29 mouse cellular contexts compared by ENCODE assay signal in genomic region chr6:115181094-115181493, GRCm38 (mm10). TPM values are rescaled to one million over a fixed set of nuclear protein-coding genes. Genes with fewer than 3 reads are reported as not detected.
DNase-seq lines count a peak whose midpoint lies in the region; TF ChIP-seq lines count a peak whose summit lies in the region.
"Had no signal": no experiment of that assay in that cellular context is flagged by ENCODE, and none has a peak within 500 bp of the region (broad histone marks: within the 10 kb centered on the region; RNA-seq: fewer than 3 reads in every experiment).

No protein-coding gene starts in this region.

- peak overlapping the region; percentile 44; the same call in 1 of the 2 replicates for H3K27ac ChIP-seq in layer of hippocampus, adult 2 months
- peak overlapping the region; percentile 29 for H3K27ac ChIP-seq in olfactory bulb, adult 2 months (ENCODE audit: insufficient read depth, low read depth, low read length)
- H3K27ac ChIP-seq: embryonic facial prominence, embryonic 13.5 days; embryonic facial prominence, embryonic 15.5 days; forebrain, embryonic 10.5 days; forebrain, embryonic 12.5 days had no signal

- TF ChIP-seq CTCF in layer of hippocampus, adult 2 months (conservative IDR thresholded peaks at IDR 0.05): no peak
- TF ChIP-seq CTCF in olfactory bulb, adult 2 months (IDR thresholded peaks at IDR 0.05; ENCODE audit: insufficient read depth, low read depth, low read length): no peak

- no peak for DNase-seq in layer of hippocampus, adult 2 months (ENCODE audit: low spot score in 2 of 2)
- DNase-seq in layer of hippocampus, adult 9-10 months (ENCODE audit: low spot score): no peak
- peak; percentile 38 for DNase-seq in right cerebral cortex, adult 18-20 months
- no peak for DNase-seq in right cerebral cortex, postnatal 4 days
- no peak for DNase-seq in adrenal gland, adult 18-20 months (ENCODE audit: low spot score in 2 of 2)
- DNase-seq: adrenal gland, adult 8-10 months; adrenal gland, postnatal 14 days; adrenal gland, postnatal 36 days; cerebellum, adult 11 months; cerebellum, adult 18-20 months; cerebellum, adult 8-10 months; cerebellum, adult 9-11 months; cerebellum, postnatal 14 days; cerebellum, postnatal 36 days; embryo, embryonic 11 days had no signal

- TF ChIP-seq POLR2A in olfactory bulb, adult 2 months (IDR thresholded peaks at IDR 0.05; ENCODE audit: insufficient read depth, low read depth, low read length): no peak

- WGBS in olfactory bulb, adult 2 months: 44% methylated on average over 2 of the region's 2 CpGs

- no peaks in the 10 kb centered on the region for H3K4me1 ChIP-seq in olfactory bulb, adult 2 months (ENCODE audit: control insufficient read depth, insufficient read depth, low read length)
- H3K4me1 ChIP-seq: embryonic facial prominence, embryonic 13.5 days; embryonic facial prominence, embryonic 15.5 days; forebrain, embryonic 12.5 days had no signal

- H3K4me3 ChIP-seq in layer of hippocampus, adult 2 months: no peak overlapping the region
- no peak overlapping the region for H3K4me3 ChIP-seq in olfactory bulb, adult 2 months (ENCODE audit: insufficient read depth, low read depth, low read length)
- H3K4me3 ChIP-seq: embryonic facial prominence, embryonic 13.5 days; embryonic facial prominence, embryonic 15.5 days; erythroblast, embryonic 14.5 days; forebrain, embryonic 10.5 days; forebrain, embryonic 12.5 days had no signal

RNA-seq across cellular contexts. Expression of gene Gm17482, which starts 46.0 kb away (rescaled TPM):
- total RNA-seq in layer of hippocampus, adult 2 months (2021): not detected
- polyA plus RNA-seq in olfactory bulb, adult 2 months (2012; ENCODE audit: insufficient read depth, insufficient read length, low replicate concordance, missing spikeins): not detected in 2 replicates
- total RNA-seq in adrenal gland, adult 18-20 months (2021): not detected
- total RNA-seq: adrenal gland, adult 8-10 months; adrenal gland, postnatal 14 days; adrenal gland, postnatal 36 days; common myeloid progenitor, adult 5-6 weeks; ES-E14; MEL had no signal
- polyA plus RNA-seq: brain, embryonic 14.5 days; C2C12; embryonic facial prominence, embryonic 11.5 days; embryonic facial prominence, embryonic 13.5 days; embryonic facial prominence, embryonic 15.5 days; erythroblast, embryonic 14.5 days; forebrain, embryonic 10.5 days; forebrain, embryonic 12.5 days; forebrain, embryonic 14.5 days; forebrain, embryonic 16.5 days had no signal

RNA-seq across cellular contexts. Expression of gene Syn2, which starts 46.4 kb away (rescaled TPM):
- 100 to 1,000 TPM; 564 to 608 TPM for total RNA-seq in layer of hippocampus, adult 2 months (2021)
- polyA plus RNA-seq in olfactory bulb, adult 2 months (2012; ENCODE audit: insufficient read depth, insufficient read length, low replicate concordance, missing spikeins): 93.0 TPM in 1 of 2 replicates, not detected in the other
- total RNA-seq in adrenal gland, adult 18-20 months (2021): 10 to 100 TPM; 16.2 to 25.3 TPM
- total RNA-seq: common myeloid progenitor, adult 5-6 weeks; MEL had no signal
- polyA plus RNA-seq: erythroblast, embryonic 14.5 days had no signal

Comparison
In these comparisons a context has a peak if more than half of its experiments do, and no peak if none do; other contexts are left out.
1. RNA of gene Syn2, which starts 46.4 kb away (total RNA-seq): 564 to 608 TPM in layer of hippocampus, adult 2 months; 16.2 to 25.3 TPM in adrenal gland, adult 18-20 months; every median in the first group is over 10 times any median in the second.